Mouse (Mus musculus) CH12.LX (cell line): ENCODE data around the gene Spata25. TPM values are rescaled to one million over a fixed set of nuclear protein-coding genes. Genes with fewer than 3 reads are reported as not detected.

ENCODE experiments used
- DNase-seq: peaks from one replicate; pipeline ENCODE4 v3.0.0-alpha.2; 2013; ENCODE audit errors: extremely low read depth
- H3K27ac ChIP-seq: 2 replicates; pipeline ENCODE4 v1.5.1; 2012; ENCODE audit warnings: low read depth, mild to moderate bottlenecking, control low read depth, moderate library complexity; ENCODE audit not compliant: insufficient read depth
- H3K27me3 ChIP-seq: replicated peaks from 2 replicates; pipeline ENCODE3; 2012; ENCODE audit warnings: inconsistent platforms
- H3K36me3 ChIP-seq, 2 experiments: replicated peaks in 1 of 2; 2 replicates each; pipeline versions ENCODE3 to v1.6.1; 2012; ENCODE audit warnings: inconsistent platforms in 1 of 2, low read length in 1 of 2, mild to moderate bottlenecking in 1 of 2, mixed read lengths in 1 of 2, moderate library complexity in 1 of 2; ENCODE audit not compliant: control insufficient read depth in 1 of 2, insufficient read depth in 1 of 2
- H3K4me1 ChIP-seq, 2 experiments: 2 replicates each; pipeline ENCODE4 v1.6.1; 2012; ENCODE audit warnings: inconsistent platforms in 1 of 2, moderate library complexity in 1 of 2; ENCODE audit not compliant: insufficient read depth in 2 of 2, control insufficient read depth in 1 of 2
- H3K4me2 ChIP-seq: 2 replicates; pipeline ENCODE4 v1.6.1; 2012; ENCODE audit warnings: low read depth, mild to moderate bottlenecking, control low read depth; ENCODE audit not compliant: poor library complexity, insufficient read depth, severe bottlenecking
- H3K4me3 ChIP-seq, 3 experiments: fragments of 150-350 bp in 1 of 3; sonication (generic) in 1 of 3; replicated peaks in 1 of 3; 2 replicates each; pipeline versions ENCODE3 to v1.5.1; 2011 to 2012; ENCODE audit warnings: low read depth in 2 of 3, low read length in 2 of 3, mild to moderate bottlenecking in 2 of 3, moderate library complexity in 2 of 3, control low read depth in 1 of 3, improper control_type of control experiment in 1 of 3, inconsistent platforms in 1 of 3, mixed read lengths in 1 of 3; ENCODE audit not compliant: poor library complexity in 1 of 3
- H3K79me2 ChIP-seq: replicated peaks from 2 replicates; pipeline ENCODE4 v1.6.1; 2012; ENCODE audit warnings: mild to moderate bottlenecking, moderate library complexity; ENCODE audit not compliant: control insufficient read depth, poor library complexity, insufficient read depth, severe bottlenecking; ENCODE audit errors: extremely low read depth
- H3K9ac ChIP-seq: 2 replicates; pipeline ENCODE4 v1.6.1; 2012; ENCODE audit warnings: low read depth, mild to moderate bottlenecking, control low read depth, moderate library complexity; ENCODE audit not compliant: insufficient read depth
- H3K9me3 ChIP-seq: replicated peaks from 2 replicates; pipeline ENCODE3; 2012; ENCODE audit warnings: low read length, inconsistent platforms, mixed read lengths
- BHLHE40 ChIP-seq: IDR thresholded peaks from 2 replicates; pipeline ENCODE4 v1.6.1; 2011; ENCODE audit warnings: mild to moderate bottlenecking, low read depth, low read length, improper control_type of control experiment
- CHD1 ChIP-seq: IDR thresholded peaks from 2 replicates; pipeline ENCODE4 v1.6.1; 2012; ENCODE audit warnings: low read depth, low read length, improper control_type of control experiment, inconsistent platforms
- CHD2 ChIP-seq: IDR thresholded peaks from 2 replicates; pipeline ENCODE4 v1.6.1; 2011; ENCODE audit warnings: low read length, improper control_type of control experiment
- ELF1 ChIP-seq: IDR thresholded peaks from 2 replicates; pipeline ENCODE4 v1.6.1; 2014; ENCODE audit warnings: low read depth, mild to moderate bottlenecking, inconsistent platforms, low read length, improper control_type of control experiment
- ETS1 ChIP-seq: conservative IDR thresholded peaks from 2 replicates; pipeline ENCODE4 v1.6.1; 2012; ENCODE audit warnings: low read depth, mild to moderate bottlenecking, inconsistent platforms, low read length, improper control_type of control experiment, moderate library complexity
- GABPA ChIP-seq: IDR thresholded peaks from 2 replicates; pipeline ENCODE4 v1.6.1; 2012; ENCODE audit warnings: low read depth, low read length, improper control_type of control experiment, inconsistent platforms; ENCODE audit not compliant: insufficient replicate concordance
- IRF4 ChIP-seq: IDR thresholded peaks from 2 replicates; pipeline ENCODE4 v1.6.1; 2014; ENCODE audit warnings: low read depth, mild to moderate bottlenecking, inconsistent platforms, low read length, improper control_type of control experiment
- JUND ChIP-seq: conservative IDR thresholded peaks from 2 replicates; pipeline ENCODE4 v1.6.1; 2011; ENCODE audit warnings: low read depth, low read length, improper control_type of control experiment
- MAFK ChIP-seq: IDR thresholded peaks from 2 replicates; pipeline ENCODE4 v1.6.1; 2011; ENCODE audit warnings: low read length, improper control_type of control experiment; ENCODE audit not compliant: insufficient replicate concordance
- MAX ChIP-seq: IDR thresholded peaks from 2 replicates; pipeline ENCODE4 v1.6.1; 2011; ENCODE audit warnings: low read length, improper control_type of control experiment
- MXI1 ChIP-seq: IDR thresholded peaks from 2 replicates; pipeline ENCODE4 v1.6.1; 2011; ENCODE audit warnings: mild to moderate bottlenecking, low read depth, low read length, improper control_type of control experiment
- POLR2A ChIP-seq: IDR thresholded peaks from 2 replicates; pipeline ENCODE4 v1.6.1; 2011; ENCODE audit warnings: low read depth, mild to moderate bottlenecking, improper control_type of control experiment, low read length
- RAD21 ChIP-seq: IDR thresholded peaks from 2 replicates; pipeline ENCODE4 v1.6.1; 2011; ENCODE audit warnings: low read depth, mild to moderate bottlenecking, low read length, improper control_type of control experiment, moderate library complexity
- SIN3A ChIP-seq: IDR thresholded peaks from 2 replicates; pipeline ENCODE4 v1.6.1; 2012; ENCODE audit warnings: low read length, improper control_type of control experiment, inconsistent platforms
- TBP ChIP-seq: conservative IDR thresholded peaks from 2 replicates; pipeline ENCODE4 v1.6.1; 2011; ENCODE audit warnings: low read depth, low read length, improper control_type of control experiment
- USF1 ChIP-seq: IDR thresholded peaks from 2 replicates; pipeline ENCODE4 v1.6.1; 2014; ENCODE audit warnings: low read depth, mild to moderate bottlenecking, inconsistent platforms, low read length, improper control_type of control experiment
- ZNF384 ChIP-seq: IDR thresholded peaks from 2 replicates; pipeline ENCODE4 v1.6.1; 2012; ENCODE audit warnings: low read depth, low read length, improper control_type of control experiment, inconsistent platforms
- dilution Hi-C: fragments of 300-500 bp; cut with MboI; formaldehyde crosslinking; loops from 2 replicates; pipeline ENCODE4 v1.14.3; 2020; ENCODE audit warnings: low sequenced_read_pairs; ENCODE audit not compliant: extremely low pct_unique_long_range_greater_than_20kb, extremely low pct_ligation_motif_present
- in situ Hi-C: fragments of 300-500 bp; cut with MboI; formaldehyde crosslinking; loops from 3 replicates; pipeline ENCODE4 v1.14.3; 2019; ENCODE audit warnings: low sequenced_read_pairs, low pct_ligation_motif_present, low pct_unique_long_range_greater_than_20kb, mixed read lengths
- polyA plus RNA-seq: library from polyadenylated mRNA; unstranded; fragments of >175 nt; gene quantifications from 2 replicates; pipeline ENCODE4 v1.2.1, GENCODE M21; 2012; ENCODE audit warnings: low read depth; ENCODE audit not compliant: insufficient read length
- total RNA-seq, 2 experiments: library from RNA; depleted of rRNA; stranded (reverse); fragments of 300-350 nt in 1 of 2; fragments of >200 nt in 1 of 2; gene quantifications; 2 replicates each; pipeline ENCODE4 v1.2.3; 2012 to 2014

Spata25 gene
- total and polyA plus RNA-seq, 3 experiments: not detected

DNA sequence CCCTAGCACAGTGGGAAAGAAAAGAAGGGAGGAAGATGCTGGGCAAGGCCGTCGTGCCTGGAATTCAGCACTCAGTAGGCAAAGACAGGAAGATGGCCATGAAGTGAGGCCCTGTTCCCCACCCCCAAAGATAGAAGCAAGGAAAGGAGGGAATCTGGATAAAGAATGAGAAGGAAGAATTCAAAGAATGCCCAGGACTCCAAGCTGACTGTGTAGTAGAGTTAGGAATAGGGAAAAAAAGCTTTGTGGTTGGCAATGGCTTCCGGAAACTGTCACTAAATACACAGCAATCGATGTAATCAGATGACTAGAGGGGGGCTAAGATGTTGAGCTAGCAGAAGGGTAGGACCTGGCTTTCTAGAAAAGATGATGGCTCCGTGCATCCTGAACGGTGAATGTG is 11.1 kb downstream of the Spata25 start:
- H3K4me3 ChIP-seq: no peak overlapping the region
- DNase-seq: no peak

DNA sequence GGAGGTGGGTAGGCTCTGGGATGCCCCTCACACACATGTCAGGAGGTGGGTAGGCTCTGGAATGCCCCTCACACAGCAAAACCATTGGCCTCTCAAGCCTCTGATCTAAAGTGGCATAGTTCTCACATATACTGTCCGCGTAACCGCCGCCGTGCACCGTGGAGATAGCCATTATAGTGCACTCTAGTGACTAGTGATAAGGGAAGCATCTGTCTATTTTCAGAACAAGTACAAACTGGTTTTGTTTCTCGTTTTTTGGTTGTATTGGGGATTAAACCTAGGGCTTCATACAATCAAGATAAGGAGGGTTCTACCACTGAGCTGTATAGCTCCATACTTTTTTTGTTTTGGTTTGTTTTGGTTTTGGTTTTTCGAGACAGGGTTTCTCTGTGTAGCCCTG is 12.5 kb downstream of the Spata25 start:
- H3K4me2 ChIP-seq: no peak overlapping the region
- no peak overlapping the region for H3K4me3 ChIP-seq
- H3K36me3 ChIP-seq: peaks cover 4 to 46% of the 10 kb centered on the region in 2 experiments
- no peaks in the 10 kb centered on the region for H3K9me3 ChIP-seq
- H3K9ac ChIP-seq: no peak overlapping the region
- in situ Hi-C loops (no loop called here), dilution Hi-C loops (no loop called here)
- DNase-seq: no peak
- H3K4me1 ChIP-seq: no peaks in the 10 kb centered on the region
- H3K27ac ChIP-seq: no peak overlapping the region
- H3K79me2 ChIP-seq: no peaks in the 10 kb centered on the region
- no peaks in the 10 kb centered on the region for H3K27me3 ChIP-seq
- TF ChIP-seq MXI1 (no peak), CHD1 (no peak), ZNF384 (no peak), USF1 (no peak), TBP (no peak), CHD2 (no peak), SIN3A (no peak), MAFK (no peak), GABPA (no peak), JUND (no peak), MAX (no peak), BHLHE40 (no peak), ELF1 (no peak), ETS1 (no peak)

More for the DNA sequence above, 11.1 kb downstream of the Spata25 start:
- H3K36me3 ChIP-seq: peaks cover 11 to 52% of the 10 kb centered on the region in 2 experiments
- dilution Hi-C loops: no loop called here
- no peaks in the 10 kb centered on the region for H3K9me3 ChIP-seq
- H3K27me3 ChIP-seq: no peaks in the 10 kb centered on the region
- no peak for TF ChIP-seq BHLHE40
- TF ChIP-seq IRF4: no peak
- TF ChIP-seq ELF1: no peak
- no peak for TF ChIP-seq RAD21
- TF ChIP-seq POLR2A: no peak
- in situ Hi-C loops: no loop called here
- no peak overlapping the region for H3K27ac ChIP-seq
- peaks cover 0 to 2% of the 10 kb centered on the region in 2 experiments; a peak in 1 of 4 replicates for H3K4me1 ChIP-seq
- H3K79me2 ChIP-seq: no peaks in the 10 kb centered on the region
- H3K9ac ChIP-seq: no peak overlapping the region
- H3K4me2 ChIP-seq: no peak overlapping the region
